Mouse (Mus musculus) c-Kit-positive CD71-positive TER-119-positive erythroid progenitor cells, embryonic 14.5 days (primary cell): ENCODE measurements around the gene Aox4.

ENCODE experiments used
- DNase-seq: peaks from one replicate; pipeline ENCODE4 v3.0.0-alpha.2; 2013; ENCODE audit warnings: low spot score

Gene Aox4

GRCm38 (mm10) chr1:58210203-58210602 lies at the start of gene Aox4:
Gene Aox4, plus strand, starts transcription at chr1:58210397.
- DNase-seq = no peak

GRCm38 (mm10) chr1:58169893-58170292 lies 40.3 kb upstream of the Aox4 start:
- no peak for DNase-seq

- no peak for DNase-seq
Measured at GRCm38 (mm10) chr1:58188514-58189175, 21.6 kb upstream of the Aox4 start.

- no peak for DNase-seq
Measured at GRCm38 (mm10) chr1:58194317-58194716, 15.9 kb upstream of the Aox4 start.

- DNase-seq = no peak
Measured at GRCm38 (mm10) chr1:58194988-58195387, 15.2 kb upstream of the Aox4 start.

GRCm38 (mm10) chr1:58195541-58195940 lies 14.7 kb upstream of the Aox4 start:
- DNase-seq = peak; percentile 1

- DNase-seq = no peak
Measured at GRCm38 (mm10) chr1:58197023-58197422, 13.2 kb upstream of the Aox4 start.

- DNase-seq = no peak
Measured at GRCm38 (mm10) chr1:58198386-58198785, 11.8 kb upstream of the Aox4 start.

GRCm38 (mm10) chr1:58212805-58213204 lies 2.6 kb downstream of the Aox4 start:
- DNase-seq = no peak

- no peak for DNase-seq
Measured at GRCm38 (mm10) chr1:58213838-58214237, 3.6 kb downstream of the Aox4 start.

- no peak for DNase-seq
Measured at GRCm38 (mm10) chr1:58215353-58215752, 5.2 kb downstream of the Aox4 start.

- no peak for DNase-seq
Measured at GRCm38 (mm10) chr1:58215956-58216532, 5.8 kb downstream of the Aox4 start.

- no peak for DNase-seq
Measured at GRCm38 (mm10) chr1:58221070-58221469, 10.9 kb downstream of the Aox4 start.

- no peak for DNase-seq
Measured at GRCm38 (mm10) chr1:58221879-58222278, 11.7 kb downstream of the Aox4 start.

GRCm38 (mm10) chr1:58228086-58228485 lies 17.9 kb downstream of the Aox4 start:
- DNase-seq = no peak

GRCm38 (mm10) chr1:58228916-58229315 lies 18.7 kb downstream of the Aox4 start:
- DNase-seq = no peak

GRCm38 (mm10) chr1:58229774-58230173 lies 19.6 kb downstream of the Aox4 start:
- DNase-seq = no peak

GRCm38 (mm10) chr1:58230542-58230941 lies 20.3 kb downstream of the Aox4 start:
- DNase-seq = no peak

- DNase-seq = no peak
Measured at GRCm38 (mm10) chr1:58235405-58235804, 25.2 kb downstream of the Aox4 start.

- DNase-seq = no peak
Measured at GRCm38 (mm10) chr1:58237527-58238299, 27.5 kb downstream of the Aox4 start.

GRCm38 (mm10) chr1:58238440-58238839 lies 28.2 kb downstream of the Aox4 start:
- DNase-seq = no peak

- DNase-seq = no peak
Measured at GRCm38 (mm10) chr1:58238961-58239360, 28.8 kb downstream of the Aox4 start.

GRCm38 (mm10) chr1:58240347-58240746 lies 30.1 kb downstream of the Aox4 start:
- DNase-seq = no peak
